Mouse (Mus musculus) neural tube, embryonic 11.5 days (tissue): ENCODE results near the gene Gng12. TPM values are rescaled to one million over a fixed set of nuclear protein-coding genes. Genes with fewer than 3 reads are reported as not detected.

Experiments
- ATAC-seq: fragments of 200-750 bp; cut with Nextera tagmentation; 2 replicates; pipeline ENCODE4 v1.8.0; 2017; ENCODE audit warnings: moderate number of reproducible peaks, mild to moderate bottlenecking, moderate TSS enrichment, moderate library complexity; ENCODE audit not compliant: insufficient read depth, low FRiP score, low TSS enrichment
- DNase-seq: peaks from one replicate; pipeline ENCODE4 v3.0.0-alpha.2; 2015; ENCODE audit warnings: low spot score
- H3K27ac ChIP-seq: fragments of 300-500 bp; sonication (generic); 2 replicates; pipeline ENCODE4 v1.5.1; 2014; ENCODE audit warnings: low read depth, mild to moderate bottlenecking, low read length
- H3K27me3 ChIP-seq: fragments of 300-500 bp; sonication (generic); 2 replicates; pipeline ENCODE4 v1.6.1; 2014; ENCODE audit warnings: mild to moderate bottlenecking, low read length, mixed read lengths; ENCODE audit not compliant: control insufficient read depth, insufficient read depth
- H3K36me3 ChIP-seq: fragments of 300-500 bp; sonication (generic); 2 replicates; pipeline ENCODE4 v1.6.1; 2014; ENCODE audit warnings: mild to moderate bottlenecking, low read length, moderate library complexity, mixed read lengths; ENCODE audit not compliant: control insufficient read depth, insufficient read depth
- H3K4me1 ChIP-seq: fragments of 300-500 bp; sonication (generic); 2 replicates; pipeline ENCODE4 v1.6.1; 2014; ENCODE audit warnings: low read length, mixed read lengths; ENCODE audit not compliant: control insufficient read depth, insufficient read depth
- H3K4me2 ChIP-seq: fragments of 300-500 bp; sonication (generic); 2 replicates; pipeline ENCODE4 v1.6.1; 2014; ENCODE audit warnings: low read depth, mild to moderate bottlenecking, moderate library complexity
- H3K4me3 ChIP-seq: fragments of 300-500 bp; sonication (generic); 2 replicates; pipeline ENCODE4 v1.5.1; 2014; ENCODE audit warnings: low read depth, low read length
- H3K9ac ChIP-seq: fragments of 300-500 bp; sonication (generic); 2 replicates; pipeline ENCODE4 v1.6.1; 2014; ENCODE audit warnings: mild to moderate bottlenecking, low read length
- H3K9me3 ChIP-seq: fragments of 300-500 bp; sonication (generic); 2 replicates; pipeline ENCODE4 v1.6.1; 2016; ENCODE audit warnings: low read length; ENCODE audit not compliant: control insufficient read depth
- WGBS: fragments of 180-500 bp; shearing (Covaris S2); extraction: QIAGEN DNeasy Blood & Tissue Kit; methylation state at CpG from one replicate; pipeline ENCODE4 v1.1.7; 2014; 5-methylcytosine and 5-hydroxymethylcytosine counted together
- polyA plus RNA-seq: library from polyadenylated mRNA; unstranded; fragments of >200 nt; fragmentation: Nextera tagmentation; extraction: Ambion mirVana; gene quantifications from 2 replicates; pipeline ENCODE4 v1.2.1, GENCODE M21; 2014

Gng12 gene
- polyA plus RNA-seq, 1 experiment from 2014 or later = 53.1 TPM

GRCm38 (mm10) chr6:66893950-66894349 is 2.2 kb upstream of the Gng12 start:
- no peak overlapping the region for H3K4me3 ChIP-seq
- no peak overlapping the region for H3K9ac ChIP-seq
- no peak overlapping the region for H3K4me2 ChIP-seq
- no peaks in the 10 kb centered on the region for H3K27me3 ChIP-seq
- no peak for ATAC-seq
- no peaks in the 10 kb centered on the region for H3K4me1 ChIP-seq
- H3K27ac ChIP-seq = no peak overlapping the region
- no peak for DNase-seq
- WGBS = 91% methylated on average over 5 of the region's 5 CpGs
- H3K36me3 ChIP-seq = no peaks in the 10 kb centered on the region
- no peaks in the 10 kb centered on the region for H3K9me3 ChIP-seq

GRCm38 (mm10) chr6:66894999-66895398 is 1.2 kb upstream of the Gng12 start:
- no peaks in the 10 kb centered on the region for H3K27me3 ChIP-seq
- H3K36me3 ChIP-seq = no peaks in the 10 kb centered on the region
- H3K9me3 ChIP-seq = no peaks in the 10 kb centered on the region
- DNase-seq (no peak), ATAC-seq (no peak)
- H3K4me1 ChIP-seq = no peaks in the 10 kb centered on the region
- H3K4me3 ChIP-seq = no peak overlapping the region
- 65% methylated on average over 1 of the region's 1 CpGs for WGBS
- no peak overlapping the region for H3K4me2 ChIP-seq
- H3K27ac ChIP-seq = no peak overlapping the region
- no peak overlapping the region for H3K9ac ChIP-seq

- 1% methylated on average over 25 of the region's 25 CpGs for WGBS
- Histone ChIP-seq H3K9ac (peak overlapping the region; percentile 71), H3K4me2 (peak overlapping the region; percentile 78), H3K9me3 (no peaks in the 10 kb centered on the region), H3K4me1 (no peaks in the 10 kb centered on the region), H3K36me3 (no peaks in the 10 kb centered on the region), H3K4me3 (peak overlapping the region; percentile 76), H3K27me3 (no peaks in the 10 kb centered on the region), H3K27ac (no peak overlapping the region)
- ATAC-seq = no peak
- DNase-seq = peak; percentile 40
These were observed 886 bp downstream of the Gng12 start for GRCm38 (mm10) chr6:66896921-66897645.

GRCm38 (mm10) chr6:66897994-66898393 is 1.8 kb downstream of the Gng12 start:
- Histone ChIP-seq H3K36me3 (no peaks in the 10 kb centered on the region), H3K27ac (no peak overlapping the region), H3K4me2 (0 out of 2 replicates have a peak overlapping the region, but pooled peaks have one; percentile 78), H3K27me3 (no peaks in the 10 kb centered on the region), H3K4me1 (no peaks in the 10 kb centered on the region), H3K4me3 (no peak overlapping the region), H3K9me3 (no peaks in the 10 kb centered on the region), H3K9ac (no peak overlapping the region)
- DNase-seq (no peak), ATAC-seq (no peak)
- WGBS = 53% methylated on average over 4 of the region's 4 CpGs

GRCm38 (mm10) chr6:66901926-66902325 is 5.7 kb downstream of the Gng12 start:
- WGBS = 94% methylated on average over 5 of the region's 5 CpGs
- Histone ChIP-seq H3K27ac (no peak overlapping the region), H3K4me1 (no peaks in the 10 kb centered on the region), H3K9me3 (no peaks in the 10 kb centered on the region), H3K4me3 (no peak overlapping the region), H3K27me3 (no peaks in the 10 kb centered on the region), H3K36me3 (no peaks in the 10 kb centered on the region), H3K4me2 (no peak overlapping the region), H3K9ac (no peak overlapping the region)
- ATAC-seq = no peak
- DNase-seq = no peak

- H3K36me3 ChIP-seq = no peaks in the 10 kb centered on the region
- 80% methylated on average over 9 of the region's 9 CpGs for WGBS
- H3K4me3 ChIP-seq = no peak overlapping the region
- no peaks in the 10 kb centered on the region for H3K27me3 ChIP-seq
- H3K4me1 ChIP-seq = no peaks in the 10 kb centered on the region
- no peak overlapping the region for H3K4me2 ChIP-seq
- no peak overlapping the region for H3K9ac ChIP-seq
- no peak overlapping the region for H3K27ac ChIP-seq
- no peak for ATAC-seq
- no peak for DNase-seq
- no peaks in the 10 kb centered on the region for H3K9me3 ChIP-seq
These were observed 7.0 kb downstream of the Gng12 start for GRCm38 (mm10) chr6:66903206-66903605.

- Histone ChIP-seq H3K4me3 (no peak overlapping the region), H3K4me1 (no peaks in the 10 kb centered on the region), H3K9me3 (no peaks in the 10 kb centered on the region), H3K9ac (no peak overlapping the region), H3K36me3 (no peaks in the 10 kb centered on the region), H3K27me3 (no peaks in the 10 kb centered on the region), H3K27ac (no peak overlapping the region), H3K4me2 (no peak overlapping the region)
- ATAC-seq (no peak), DNase-seq (no peak)
- WGBS = 84% methylated on average over 6 of the region's 6 CpGs
These were observed 7.5 kb downstream of the Gng12 start for GRCm38 (mm10) chr6:66903720-66904119.

GRCm38 (mm10) chr6:66906244-66906643 is 10.0 kb downstream of the Gng12 start:
- no peak for ATAC-seq
- no peaks in the 10 kb centered on the region for H3K4me1 ChIP-seq
- WGBS = 93% methylated on average over 1 of the region's 1 CpGs
- no peak overlapping the region for H3K4me2 ChIP-seq
- no peaks in the 10 kb centered on the region for H3K27me3 ChIP-seq
- no peaks in the 10 kb centered on the region for H3K9me3 ChIP-seq
- H3K9ac ChIP-seq = no peak overlapping the region
- no peak for DNase-seq
- no peak overlapping the region for H3K27ac ChIP-seq
- H3K36me3 ChIP-seq = no peaks in the 10 kb centered on the region
- no peak overlapping the region for H3K4me3 ChIP-seq

- Histone ChIP-seq H3K9ac (no peak overlapping the region), H3K9me3 (no peaks in the 10 kb centered on the region), H3K27ac (no peak overlapping the region), H3K36me3 (no peaks in the 10 kb centered on the region), H3K4me1 (no peaks in the 10 kb centered on the region), H3K4me3 (no peak overlapping the region), H3K4me2 (no peak overlapping the region), H3K27me3 (no peaks in the 10 kb centered on the region)
- DNase-seq (no peak), ATAC-seq (no peak)
- WGBS = 81% methylated on average over 5 of the region's 5 CpGs
These were observed 12.3 kb downstream of the Gng12 start for GRCm38 (mm10) chr6:66908327-66908973.
